Mouse (Mus musculus): ENCODE results near the gene Dpysl5. TPM values are rescaled to one million over a fixed set of nuclear protein-coding genes. Genes with fewer than 3 reads are reported as not detected.

The Dpysl5 gene
- polyA plus RNA-seq, 1 experiment from 2014 or later = 240 TPM

DNA sequence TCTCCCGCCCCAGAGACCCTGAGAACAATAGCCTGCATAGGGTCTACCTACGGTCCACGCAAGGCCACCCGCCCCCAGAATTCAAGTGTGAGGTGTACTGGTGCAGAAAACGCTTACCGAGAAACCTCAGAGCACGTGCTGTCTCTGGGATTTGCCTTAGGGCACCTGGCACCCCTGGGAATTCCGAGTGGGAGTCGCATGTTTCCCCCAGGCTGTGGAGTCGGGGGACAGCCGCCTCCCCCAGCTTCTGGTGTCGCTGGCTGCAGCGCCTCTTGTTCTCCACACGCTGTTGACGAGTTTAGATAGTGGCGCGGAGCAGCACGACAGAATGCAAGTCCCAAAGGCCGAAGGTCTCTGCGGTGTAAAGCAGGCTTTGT is 1.9 kb downstream of the Dpysl5 start:
- Histone ChIP-seq H3K4me3 (replicated peaks; ENCODE audit: low read depth, low read length) (peak overlapping the region; percentile 83), H3K36me3 (ENCODE audit: control insufficient read depth, insufficient read depth, low read length) (no peaks in the 10 kb centered on the region), H3K9ac (replicated peaks; ENCODE audit: low read length) (peak overlapping the region; percentile 95), H3K27ac (replicated peaks; ENCODE audit: low read depth, low read length) (peak overlapping the region; percentile 96), H3K27me3 (ENCODE audit: control insufficient read depth, insufficient read depth, low read length) (no peaks in the 10 kb centered on the region), H3K4me1 (ENCODE audit: control insufficient read depth, insufficient read depth, low read length) (peaks cover 39% of the 10 kb centered on the region), H3K9me3 (ENCODE audit: control insufficient read depth, low read length) (no peaks in the 10 kb centered on the region), H3K4me2 (ENCODE audit: low read length) (peak overlapping the region; percentile 83)
- DNase-seq (peak; percentile 82), ATAC-seq (ENCODE audit: low FRiP score, low TSS enrichment) (peak; percentile 29; the same call in 1 of the 2 replicates)
- under 1% methylated on average over 20 of the region's 20 CpGs for WGBS

DNA sequence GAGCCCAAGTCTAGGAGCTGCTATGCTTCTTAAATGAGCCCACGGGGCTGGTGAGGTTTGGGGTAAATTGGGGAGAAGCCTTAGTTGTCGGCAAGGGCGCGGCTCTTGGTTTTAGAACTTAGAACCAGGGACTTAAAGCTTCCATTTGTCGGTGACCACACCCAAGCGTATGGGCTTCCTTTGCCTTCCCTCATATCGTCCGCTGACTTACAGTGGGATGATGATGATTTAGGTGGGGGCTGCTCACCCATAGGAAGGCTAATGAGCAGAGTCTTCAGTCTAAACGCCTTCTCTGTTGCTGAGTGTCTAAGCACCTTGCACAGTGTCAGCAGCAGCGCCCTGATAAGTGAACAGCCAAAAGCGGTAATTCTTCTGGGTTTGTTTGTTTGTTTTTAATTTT is 2.3 kb downstream of the Dpysl5 start:
- Histone ChIP-seq H3K9ac (replicated peaks; ENCODE audit: low read length) (peak overlapping the region; percentile 95), H3K4me2 (ENCODE audit: low read length) (peak overlapping the region; percentile 83), H3K27ac (replicated peaks; ENCODE audit: low read depth, low read length) (peak overlapping the region; percentile 96), H3K4me1 (ENCODE audit: control insufficient read depth, insufficient read depth, low read length) (peaks cover 43% of the 10 kb centered on the region), H3K4me3 (replicated peaks; ENCODE audit: low read depth, low read length) (peak overlapping the region; percentile 83), H3K27me3 (ENCODE audit: control insufficient read depth, insufficient read depth, low read length) (no peaks in the 10 kb centered on the region), H3K9me3 (ENCODE audit: control insufficient read depth, low read length) (no peaks in the 10 kb centered on the region), H3K36me3 (ENCODE audit: control insufficient read depth, insufficient read depth, low read length) (0 out of 2 replicates have a peak, but pooled peaks cover 3% of the 10 kb centered on the region)
- DNase-seq = peak; percentile 50
- 10% methylated on average over 11 of the region's 11 CpGs for WGBS
- no peak for ATAC-seq (ENCODE audit: low FRiP score, low TSS enrichment)

DNA sequence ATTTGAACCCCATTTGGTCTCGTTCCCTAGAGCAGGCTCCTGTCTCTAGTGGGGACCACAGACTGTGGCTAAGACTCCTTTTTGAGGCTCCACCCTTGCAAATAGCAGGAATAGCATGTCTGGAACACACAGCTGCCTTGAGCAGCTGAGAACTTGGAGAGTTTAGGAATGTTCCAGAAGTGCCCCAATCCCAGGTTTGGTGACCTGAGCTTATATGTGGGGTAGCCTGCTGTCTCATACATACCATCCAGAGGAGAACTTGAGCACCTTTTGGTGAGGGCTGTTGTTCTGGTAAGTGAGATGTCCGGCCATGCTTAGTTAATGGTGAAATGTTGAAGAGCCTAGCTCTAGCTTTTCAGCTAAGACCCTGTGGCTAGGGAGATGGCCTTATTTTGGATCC is 4.9 kb downstream of the Dpysl5 start:
- H3K27ac ChIP-seq (replicated peaks; ENCODE audit: low read depth, low read length) = no peak overlapping the region
- H3K9ac ChIP-seq (replicated peaks; ENCODE audit: low read length) = no peak overlapping the region
- H3K9me3 ChIP-seq (ENCODE audit: control insufficient read depth, low read length) = no peaks in the 10 kb centered on the region
- ATAC-seq (ENCODE audit: low FRiP score, low TSS enrichment) (no peak), DNase-seq (no peak)
- H3K4me1 ChIP-seq (ENCODE audit: control insufficient read depth, insufficient read depth, low read length) = peaks cover 43% of the 10 kb centered on the region
- 93% methylated on average over 2 of the region's 2 CpGs for WGBS
- no peak overlapping the region for H3K4me2 ChIP-seq (ENCODE audit: low read length)
- no peaks in the 10 kb centered on the region for H3K27me3 ChIP-seq (ENCODE audit: control insufficient read depth, insufficient read depth, low read length)
- H3K4me3 ChIP-seq (replicated peaks; ENCODE audit: low read depth, low read length) = no peak overlapping the region
- H3K36me3 ChIP-seq (ENCODE audit: control insufficient read depth, insufficient read depth, low read length) = peaks cover 14% of the 10 kb centered on the region

DNA sequence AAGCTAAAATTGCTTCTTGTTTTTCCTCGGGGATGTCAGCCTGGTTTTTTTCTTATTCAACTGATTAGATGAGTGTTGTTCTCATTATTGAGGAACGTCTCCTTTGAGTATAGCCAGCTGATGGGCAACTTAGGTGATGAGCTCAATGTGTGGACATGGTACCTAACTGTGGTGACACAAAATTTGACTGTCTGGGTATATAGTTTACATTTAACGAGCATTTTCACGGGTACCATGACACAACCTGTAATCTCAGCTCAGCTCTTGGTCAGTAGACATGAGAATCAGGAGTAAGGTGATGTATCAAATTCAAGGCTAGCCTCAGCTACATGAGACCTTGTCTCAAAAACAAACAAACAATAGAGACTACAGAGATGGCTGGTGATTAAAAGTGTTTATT is 6.1 kb downstream of the Dpysl5 start:
- DNase-seq = no peak
- Histone ChIP-seq H3K9ac (replicated peaks; ENCODE audit: low read length) (no peak overlapping the region), H3K4me1 (ENCODE audit: control insufficient read depth, insufficient read depth, low read length) (peaks cover 43% of the 10 kb centered on the region), H3K4me3 (replicated peaks; ENCODE audit: low read depth, low read length) (no peak overlapping the region), H3K27me3 (ENCODE audit: control insufficient read depth, insufficient read depth, low read length) (no peaks in the 10 kb centered on the region), H3K4me2 (ENCODE audit: low read length) (no peak overlapping the region; the same call in 1 of the 2 replicates), H3K27ac (replicated peaks; ENCODE audit: low read depth, low read length) (no peak overlapping the region), H3K36me3 (ENCODE audit: control insufficient read depth, insufficient read depth, low read length) (peaks cover 24% of the 10 kb centered on the region), H3K9me3 (ENCODE audit: control insufficient read depth, low read length) (no peaks in the 10 kb centered on the region)
- ATAC-seq (ENCODE audit: low FRiP score, low TSS enrichment) = no peak
- WGBS = 92% methylated on average over 4 of the region's 4 CpGs

DNA sequence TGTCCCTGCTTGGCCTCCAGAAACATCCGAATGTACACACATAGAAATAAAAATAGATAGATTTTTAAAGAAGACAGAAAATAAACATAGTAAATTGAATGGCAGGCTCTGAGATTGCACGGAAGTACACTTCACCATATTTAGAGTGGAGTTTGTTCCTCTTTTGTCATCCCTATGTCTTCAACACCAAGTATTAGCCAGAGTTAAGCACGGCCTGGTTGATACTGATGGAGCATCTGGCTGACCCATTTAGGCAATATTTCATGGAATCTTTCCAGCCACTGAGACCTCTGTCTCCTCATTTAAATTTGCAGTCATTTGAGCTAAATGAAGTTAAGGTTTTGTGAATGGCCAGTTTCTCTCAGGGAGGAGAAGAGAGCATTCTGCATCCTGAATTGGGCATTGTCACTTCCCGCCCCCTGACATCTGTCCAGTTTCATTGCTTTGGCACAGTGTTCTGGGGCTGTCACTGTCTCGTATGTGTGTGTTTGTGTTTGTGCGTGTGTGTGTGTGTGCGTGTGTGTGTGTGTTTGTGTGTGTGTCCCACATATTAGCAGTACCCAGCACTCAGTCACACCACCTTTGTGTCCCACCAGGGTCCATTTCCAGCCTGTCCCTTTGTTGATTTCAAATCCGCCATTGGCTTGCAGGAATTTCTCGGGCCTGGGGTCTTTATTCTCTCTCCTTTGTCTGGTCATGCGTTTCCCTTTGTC is 6.8 kb downstream of the Dpysl5 start:
- Histone ChIP-seq H3K27me3 (ENCODE audit: control insufficient read depth, insufficient read depth, low read length) (no peaks in the 10 kb centered on the region), H3K4me2 (ENCODE audit: low read length) (peak overlapping the region; percentile 42), H3K9ac (replicated peaks; ENCODE audit: low read length) (peak overlapping the region; percentile 42), H3K4me1 (ENCODE audit: control insufficient read depth, insufficient read depth, low read length) (peaks cover 46% of the 10 kb centered on the region), H3K4me3 (replicated peaks; ENCODE audit: low read depth, low read length) (peak overlapping the region; percentile 12; the same call in 1 of the 2 replicates), H3K27ac (replicated peaks; ENCODE audit: low read depth, low read length) (peak overlapping the region; percentile 80), H3K9me3 (ENCODE audit: control insufficient read depth, low read length) (no peaks in the 10 kb centered on the region), H3K36me3 (ENCODE audit: control insufficient read depth, insufficient read depth, low read length) (peaks cover 30% of the 10 kb centered on the region)
- ATAC-seq (ENCODE audit: low FRiP score, low TSS enrichment) (no peak), DNase-seq (peak; percentile 41)
- 22% methylated on average over 10 of the region's 10 CpGs for WGBS

DNA sequence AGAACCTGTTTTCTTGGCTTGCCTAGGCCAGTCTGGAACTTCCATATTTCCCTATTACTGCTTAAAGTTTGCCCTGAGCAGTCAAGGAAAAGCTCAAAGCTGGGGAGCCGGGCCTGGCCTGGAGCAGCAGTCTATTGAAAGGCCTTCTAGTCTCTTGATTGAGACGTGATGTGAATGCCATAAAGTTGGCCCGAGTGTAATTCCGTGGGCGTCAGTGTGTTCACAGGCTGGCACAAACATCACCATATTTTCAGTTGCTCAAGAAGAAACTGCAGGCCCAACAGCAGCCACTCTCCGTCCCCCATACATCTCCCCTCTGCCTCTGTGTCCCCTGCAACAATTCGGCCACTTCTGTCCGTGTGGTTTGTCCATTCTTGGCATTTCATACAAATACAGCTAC is 10.6 kb downstream of the Dpysl5 start:
- peaks cover 25% of the 10 kb centered on the region for H3K4me1 ChIP-seq (ENCODE audit: control insufficient read depth, insufficient read depth, low read length)
- no peak overlapping the region for H3K4me2 ChIP-seq (ENCODE audit: low read length)
- H3K9me3 ChIP-seq (ENCODE audit: control insufficient read depth, low read length) = no peaks in the 10 kb centered on the region
- 80% methylated on average over 8 of the region's 8 CpGs for WGBS
- H3K27ac ChIP-seq (replicated peaks; ENCODE audit: low read depth, low read length) = no peak overlapping the region
- DNase-seq (no peak), ATAC-seq (ENCODE audit: low FRiP score, low TSS enrichment) (no peak)
- no peaks in the 10 kb centered on the region for H3K27me3 ChIP-seq (ENCODE audit: control insufficient read depth, insufficient read depth, low read length)
- no peak overlapping the region for H3K4me3 ChIP-seq (replicated peaks; ENCODE audit: low read depth, low read length)
- no peak overlapping the region for H3K9ac ChIP-seq (replicated peaks; ENCODE audit: low read length)
- H3K36me3 ChIP-seq (ENCODE audit: control insufficient read depth, insufficient read depth, low read length) = peaks cover 38% of the 10 kb centered on the region

DNA sequence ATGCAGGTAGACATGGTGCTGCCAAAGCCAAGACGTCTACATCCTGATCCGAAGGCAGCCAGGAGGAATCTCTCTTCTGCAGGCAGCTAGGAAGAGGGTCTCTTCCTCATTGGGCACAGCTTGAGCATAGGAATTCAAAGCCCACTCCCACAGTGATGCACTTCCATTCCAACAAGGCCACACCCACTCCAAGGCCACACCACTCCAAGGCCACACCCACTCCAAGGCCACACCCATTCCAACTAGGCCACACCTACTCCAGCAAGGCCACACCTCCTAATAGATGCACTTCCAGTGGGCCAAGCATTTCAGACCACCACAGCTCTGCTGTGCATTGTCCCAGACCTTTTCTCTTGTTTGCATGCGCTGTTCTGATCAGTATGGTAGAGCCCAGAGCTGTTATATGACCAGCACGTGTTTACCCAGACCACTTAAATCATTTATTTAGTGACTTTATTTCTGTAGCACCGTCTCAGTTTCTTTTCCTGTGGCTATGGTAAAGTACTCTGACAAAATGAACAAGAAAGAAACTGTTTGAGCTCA is 14.9 kb downstream of the Dpysl5 start:
- Histone ChIP-seq H3K4me1 (ENCODE audit: control insufficient read depth, insufficient read depth, low read length) (peaks cover 18% of the 10 kb centered on the region; the same call in 1 of the 2 replicates), H3K36me3 (ENCODE audit: control insufficient read depth, insufficient read depth, low read length) (peaks cover 33% of the 10 kb centered on the region), H3K9ac (replicated peaks; ENCODE audit: low read length) (no peak overlapping the region), H3K27ac (replicated peaks; ENCODE audit: low read depth, low read length) (no peak overlapping the region), H3K4me2 (ENCODE audit: low read length) (no peak overlapping the region), H3K27me3 (ENCODE audit: control insufficient read depth, insufficient read depth, low read length) (no peaks in the 10 kb centered on the region), H3K4me3 (replicated peaks; ENCODE audit: low read depth, low read length) (no peak overlapping the region), H3K9me3 (ENCODE audit: control insufficient read depth, low read length) (no peaks in the 10 kb centered on the region)
- WGBS = 93% methylated on average over 5 of the region's 5 CpGs
- ATAC-seq (ENCODE audit: low FRiP score, low TSS enrichment) (no peak), DNase-seq (no peak)

DNA sequence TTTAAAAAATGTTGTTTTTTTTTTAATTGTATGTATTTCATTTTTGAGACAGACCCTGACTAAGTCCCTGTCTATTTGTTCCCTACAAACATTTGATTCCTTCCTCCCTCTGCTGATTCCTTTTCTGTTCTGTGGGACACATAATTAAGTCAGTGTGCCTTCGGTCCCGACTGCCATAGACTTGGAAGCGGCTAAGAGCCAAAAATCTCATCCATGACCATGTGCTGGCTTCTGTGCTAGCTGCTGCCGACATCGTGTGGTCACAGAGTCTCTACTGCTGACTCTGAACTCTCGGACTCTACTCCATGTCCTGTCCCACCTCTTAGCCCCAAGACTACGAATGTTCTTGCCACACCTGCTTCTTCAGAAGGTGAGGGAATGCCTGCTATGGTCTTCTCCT is 21.1 kb downstream of the Dpysl5 start:
- no peaks in the 10 kb centered on the region for H3K27me3 ChIP-seq (ENCODE audit: control insufficient read depth, insufficient read depth, low read length)
- peaks cover 22% of the 10 kb centered on the region; the same call in 1 of the 2 replicates for H3K4me1 ChIP-seq (ENCODE audit: control insufficient read depth, insufficient read depth, low read length)
- no peak overlapping the region for H3K27ac ChIP-seq (replicated peaks; ENCODE audit: low read depth, low read length)
- WGBS = 83% methylated on average over 7 of the region's 7 CpGs
- H3K4me3 ChIP-seq (replicated peaks; ENCODE audit: low read depth, low read length) = no peak overlapping the region
- H3K9ac ChIP-seq (replicated peaks; ENCODE audit: low read length) = no peak overlapping the region
- H3K4me2 ChIP-seq (ENCODE audit: low read length) = no peak overlapping the region
- H3K9me3 ChIP-seq (ENCODE audit: control insufficient read depth, low read length) = no peaks in the 10 kb centered on the region
- ATAC-seq (ENCODE audit: low FRiP score, low TSS enrichment) (no peak), DNase-seq (no peak)
- H3K36me3 ChIP-seq (ENCODE audit: control insufficient read depth, insufficient read depth, low read length) = peaks cover 25% of the 10 kb centered on the region

DNA sequence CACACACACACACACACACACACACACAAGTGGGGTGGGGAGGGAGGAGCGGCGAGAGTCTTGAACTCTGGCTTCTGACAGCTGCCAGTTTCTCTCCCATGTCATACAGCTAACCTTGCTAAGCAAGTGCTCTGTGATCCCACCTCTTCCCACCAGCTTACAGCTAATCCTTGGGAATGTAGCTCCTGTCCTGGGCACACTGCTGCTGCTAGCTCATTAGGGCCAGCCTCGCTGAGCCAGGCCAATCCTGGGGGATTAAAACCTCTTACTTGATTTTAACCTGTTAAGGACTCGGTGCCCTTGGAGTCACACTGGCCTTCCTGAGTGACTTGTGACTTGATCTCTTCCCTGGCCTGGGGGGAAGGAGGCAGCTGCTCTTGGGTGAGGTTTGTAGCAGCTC is 23.3 kb downstream of the Dpysl5 start:
- H3K27me3 ChIP-seq (ENCODE audit: control insufficient read depth, insufficient read depth, low read length) = no peaks in the 10 kb centered on the region
- no peak overlapping the region for H3K27ac ChIP-seq (replicated peaks; ENCODE audit: low read depth, low read length)
- no peak overlapping the region for H3K4me3 ChIP-seq (replicated peaks; ENCODE audit: low read depth, low read length)
- peaks cover 22% of the 10 kb centered on the region for H3K36me3 ChIP-seq (ENCODE audit: control insufficient read depth, insufficient read depth, low read length)
- H3K9ac ChIP-seq (replicated peaks; ENCODE audit: low read length) = no peak overlapping the region
- H3K9me3 ChIP-seq (ENCODE audit: control insufficient read depth, low read length) = no peaks in the 10 kb centered on the region
- no peak for ATAC-seq (ENCODE audit: low FRiP score, low TSS enrichment)
- no peak for DNase-seq
- peaks cover 36% of the 10 kb centered on the region for H3K4me1 ChIP-seq (ENCODE audit: control insufficient read depth, insufficient read depth, low read length)
- 47% methylated on average over 4 of the region's 4 CpGs for WGBS
- no peak overlapping the region for H3K4me2 ChIP-seq (ENCODE audit: low read length)
